Mouse (Mus musculus) thymus, postnatal 4 days (tissue): Measurements from ENCODE around the gene Slc13a3.

Source experiments
- DNase-seq: peaks from one replicate; pipeline ENCODE4 v3.0.0; 2021

Gene Slc13a3

GRCm38 (mm10) chr2:165475412-165475811 is 2.4 kb upstream of the Slc13a3 start:
- no peak for DNase-seq

GRCm38 (mm10) chr2:165471943-165472342 is 1.1 kb downstream of the Slc13a3 start:
- no peak for DNase-seq

GRCm38 (mm10) chr2:165470167-165470566 is 2.9 kb downstream of the Slc13a3 start:
- peak; percentile 78 for DNase-seq

DNA sequence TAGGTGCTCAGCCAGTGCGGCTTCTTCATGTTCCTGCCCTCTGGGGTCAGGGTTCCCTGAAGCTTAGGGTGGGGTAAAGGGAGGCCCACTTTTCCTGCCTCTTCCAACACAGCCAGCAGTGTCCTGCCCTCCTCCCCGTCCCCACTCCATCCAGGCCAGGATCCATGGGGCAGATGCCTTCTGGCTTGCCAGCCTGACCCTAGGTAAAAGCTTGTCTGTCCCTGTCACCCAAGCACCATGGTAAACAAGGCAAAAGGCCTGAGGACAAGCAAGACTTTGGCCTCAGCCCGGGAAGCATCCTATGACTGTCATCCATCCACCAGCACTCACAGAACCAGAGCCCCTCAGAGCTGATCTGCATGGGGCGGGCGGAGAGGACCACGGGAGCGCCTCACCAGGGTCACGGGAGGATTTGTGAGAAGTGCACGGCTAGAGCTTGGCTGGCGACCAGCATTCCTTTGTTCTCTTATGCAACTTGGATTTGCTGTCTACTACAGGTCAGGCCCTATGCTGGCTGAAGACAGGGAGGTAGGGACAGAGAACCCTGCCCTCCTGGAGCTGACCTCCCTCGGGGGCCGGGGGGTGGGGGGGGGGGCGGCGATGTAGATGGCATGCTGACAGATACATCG is 5.1 kb downstream of the Slc13a3 start:
- no peak for DNase-seq

DNA sequence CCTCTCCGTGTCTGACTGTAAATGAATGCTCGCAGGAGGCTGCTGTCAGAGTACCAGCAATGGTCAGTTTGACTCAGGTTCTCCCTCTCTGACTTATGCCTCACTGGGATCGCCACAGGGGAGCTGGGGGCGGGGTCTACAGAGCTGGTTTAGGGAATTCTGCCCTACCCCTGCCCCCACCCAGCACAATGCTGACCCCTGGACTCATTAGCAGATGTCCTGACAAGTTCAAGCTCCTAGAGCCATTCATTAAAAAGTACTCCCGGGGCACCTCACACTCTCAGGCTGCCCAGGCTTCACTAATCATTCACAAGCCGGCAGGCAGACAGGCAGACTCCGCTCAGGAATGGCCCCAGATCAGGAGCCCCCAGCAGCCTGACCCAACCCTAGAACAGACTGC is 13.4 kb downstream of the Slc13a3 start:
- DNase-seq = no peak

- DNase-seq = no peak
Observed at GRCm38 (mm10) chr2:165458189-165458588, 14.8 kb downstream of the Slc13a3 start.

DNA sequence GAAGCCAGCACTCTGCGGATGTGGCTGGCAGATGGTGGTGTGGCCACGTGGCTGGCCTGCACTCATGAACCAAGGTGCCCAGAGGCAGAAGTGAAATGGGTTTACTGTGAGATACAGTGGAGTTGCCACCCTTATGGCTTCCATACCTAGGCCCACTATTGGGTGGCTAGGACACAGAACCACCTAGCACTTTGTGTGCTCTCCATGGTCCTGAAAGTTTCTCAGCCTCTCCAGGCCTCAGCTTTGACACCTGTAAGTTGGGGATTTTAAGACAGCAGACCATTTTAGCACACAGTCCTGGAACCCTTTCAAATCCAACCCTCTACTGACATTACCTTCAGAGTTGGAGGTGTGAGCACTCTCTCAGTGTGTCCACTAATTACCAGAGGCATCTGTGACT is 16.3 kb downstream of the Slc13a3 start:
- DNase-seq = peak; percentile 39

GRCm38 (mm10) chr2:165452730-165453693 is 20.0 kb downstream of the Slc13a3 start:
- peak; percentile 42 for DNase-seq

- DNase-seq = no peak
Observed at GRCm38 (mm10) chr2:165448475-165448874, 24.6 kb downstream of the Slc13a3 start.

- no peak for DNase-seq
Observed at GRCm38 (mm10) chr2:165444861-165445260, 28.2 kb downstream of the Slc13a3 start.

GRCm38 (mm10) chr2:165442981-165443380 is 30.0 kb downstream of the Slc13a3 start:
- no peak for DNase-seq

GRCm38 (mm10) chr2:165441613-165442012 is 31.4 kb downstream of the Slc13a3 start:
- DNase-seq = no peak

DNA sequence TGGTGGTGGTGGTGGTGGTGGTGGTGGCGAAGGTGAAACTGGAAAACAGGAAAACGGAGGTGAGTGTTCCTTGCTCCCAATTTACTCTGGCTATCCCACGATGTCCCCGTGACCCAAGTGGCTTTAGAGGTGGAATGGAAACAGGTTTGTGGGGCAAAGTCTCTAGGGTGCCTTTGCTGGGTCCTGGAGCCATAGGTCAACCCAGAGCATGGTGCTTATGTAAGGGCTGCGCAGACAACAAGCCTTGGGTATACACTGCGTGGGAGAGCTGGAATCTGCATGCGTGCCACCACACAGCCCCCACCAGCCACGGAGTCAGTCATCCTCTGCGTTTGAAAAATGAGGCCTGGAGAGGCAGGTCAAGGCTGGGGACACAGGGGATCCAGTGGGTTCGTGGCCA is 33.4 kb downstream of the Slc13a3 start:
- no peak for DNase-seq

DNA sequence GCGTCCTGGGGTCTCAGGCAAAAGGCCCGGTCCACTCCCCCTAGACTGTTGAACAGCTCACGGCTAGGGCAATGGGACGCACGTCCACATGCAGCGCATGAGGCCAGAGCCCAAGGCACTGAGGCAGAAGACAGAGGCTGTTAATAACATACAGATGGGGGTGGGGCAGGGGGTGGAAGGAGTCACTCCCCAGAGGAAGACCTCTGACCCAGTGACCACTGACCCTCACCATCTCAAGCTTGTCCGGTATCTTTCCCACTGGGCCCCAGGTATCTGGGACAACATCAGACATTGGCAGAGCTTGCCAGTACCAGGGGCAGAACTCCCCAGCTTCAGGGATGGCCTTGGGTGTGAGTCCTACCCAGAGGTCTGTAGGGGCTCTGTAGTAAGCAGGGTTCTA is 34.1 kb downstream of the Slc13a3 start:
- DNase-seq = no peak

DNA sequence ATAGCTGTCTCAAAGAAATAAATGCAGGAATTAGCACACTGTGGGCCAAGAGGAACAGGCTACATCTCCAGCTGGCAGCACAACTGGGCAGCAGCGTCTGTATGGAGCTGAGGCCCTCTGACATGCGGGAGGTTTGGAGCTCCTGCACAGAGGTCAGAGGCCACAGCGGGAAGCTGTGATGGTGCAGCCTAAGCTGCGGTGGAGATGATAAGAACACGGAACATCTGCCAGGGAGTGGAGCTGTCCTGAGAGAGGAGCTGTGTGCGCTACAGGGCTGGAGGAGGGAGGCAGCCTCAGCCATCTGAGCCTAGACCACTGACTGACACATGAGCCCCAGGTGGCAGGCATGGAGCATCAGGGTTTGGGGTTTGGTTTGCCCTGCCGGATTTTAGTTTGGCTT is 44.3 kb downstream of the Slc13a3 start:
- DNase-seq = no peak

- no peak for DNase-seq
Observed at GRCm38 (mm10) chr2:165420195-165420594, 52.8 kb downstream of the Slc13a3 start.

DNA sequence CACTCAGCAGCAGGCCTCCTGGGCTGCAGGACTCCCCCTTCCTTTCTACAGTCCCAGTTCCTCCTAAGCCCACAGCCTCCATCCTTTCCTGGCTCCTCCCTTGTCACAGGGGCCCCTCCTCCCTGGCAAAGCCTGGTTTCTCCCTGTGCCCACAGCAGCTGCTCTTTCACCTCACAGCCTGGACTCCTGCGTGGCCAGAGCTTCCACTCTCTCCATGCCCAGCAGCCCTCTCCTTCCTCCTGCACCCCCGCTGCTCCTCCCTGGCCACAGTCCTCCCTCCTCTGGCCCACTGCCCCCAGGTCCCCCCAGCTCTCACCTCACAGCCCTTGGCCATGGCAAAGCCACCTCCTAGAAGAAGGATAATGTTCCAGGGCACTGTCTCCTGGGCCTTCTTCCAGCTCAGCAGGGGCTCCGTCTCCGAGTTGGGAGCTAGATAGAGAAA is 53.3 kb downstream of the Slc13a3 start:
- no peak for DNase-seq

DNA sequence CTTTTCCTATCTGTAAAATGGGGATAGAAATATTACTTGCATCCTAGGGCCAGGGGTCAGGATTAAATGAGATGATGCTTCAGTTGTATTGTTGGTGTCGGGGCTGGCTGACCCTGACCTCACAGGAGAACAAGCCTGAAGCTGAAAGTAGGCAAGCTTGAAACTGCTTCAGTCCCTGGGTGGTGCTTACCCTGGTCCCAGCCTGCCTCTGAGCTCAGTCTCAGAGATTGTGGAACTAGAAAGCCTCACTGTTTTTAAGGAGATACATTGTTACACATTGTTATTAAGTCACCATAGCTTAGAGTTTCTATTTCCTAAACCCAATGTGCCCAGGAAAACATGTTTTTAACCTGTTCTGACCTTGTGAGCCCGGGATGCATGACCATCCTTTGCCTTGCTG is 54.5 kb downstream of the Slc13a3 start:
- DNase-seq = no peak

GRCm38 (mm10) chr2:165417291-165417690 is 55.7 kb downstream of the Slc13a3 start:
- DNase-seq = no peak

DNA sequence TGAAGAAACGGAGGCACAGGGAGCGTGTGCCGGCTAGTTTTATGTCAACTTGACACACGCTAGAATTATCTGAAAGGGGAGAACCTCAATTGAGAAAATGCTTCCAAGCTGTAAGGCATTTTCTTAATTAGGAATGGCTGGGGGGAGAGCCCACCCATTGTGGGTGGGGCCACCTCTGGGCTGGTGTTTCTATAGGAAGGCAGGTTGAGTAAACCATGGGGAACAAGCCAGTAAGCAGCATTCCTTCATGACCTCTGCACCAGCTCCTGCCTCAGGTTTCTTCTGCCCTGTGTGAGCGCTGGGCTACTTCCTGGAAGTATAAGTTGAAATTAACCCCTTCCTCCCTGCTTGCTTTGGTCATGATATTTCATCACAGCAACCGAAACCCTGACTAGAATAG is 57.2 kb downstream of the Slc13a3 start:
- DNase-seq = no peak

- no peak for DNase-seq
Observed at GRCm38 (mm10) chr2:165415141-165415721, 57.8 kb downstream of the Slc13a3 start.

DNA sequence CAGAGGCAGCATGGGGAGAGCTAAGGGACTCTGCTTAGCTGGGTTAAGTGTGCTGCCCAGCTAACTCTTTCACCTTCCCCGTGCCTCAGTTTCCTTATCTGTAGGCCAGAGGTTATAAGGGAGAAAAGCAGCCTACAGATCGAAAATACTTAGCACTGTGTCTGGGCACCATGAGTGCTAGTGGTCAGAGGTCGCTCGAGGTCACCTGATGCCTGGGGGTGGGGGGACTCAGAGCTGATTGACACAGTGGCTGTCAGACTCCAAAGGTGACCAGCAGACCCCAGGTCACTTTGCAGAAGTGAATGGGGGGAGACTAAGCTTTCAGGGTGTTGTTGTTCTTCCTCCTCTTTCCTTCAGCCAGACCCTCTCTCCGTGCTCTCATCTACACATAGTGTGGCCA is 58.7 kb downstream of the Slc13a3 start:
- DNase-seq = no peak

DNA sequence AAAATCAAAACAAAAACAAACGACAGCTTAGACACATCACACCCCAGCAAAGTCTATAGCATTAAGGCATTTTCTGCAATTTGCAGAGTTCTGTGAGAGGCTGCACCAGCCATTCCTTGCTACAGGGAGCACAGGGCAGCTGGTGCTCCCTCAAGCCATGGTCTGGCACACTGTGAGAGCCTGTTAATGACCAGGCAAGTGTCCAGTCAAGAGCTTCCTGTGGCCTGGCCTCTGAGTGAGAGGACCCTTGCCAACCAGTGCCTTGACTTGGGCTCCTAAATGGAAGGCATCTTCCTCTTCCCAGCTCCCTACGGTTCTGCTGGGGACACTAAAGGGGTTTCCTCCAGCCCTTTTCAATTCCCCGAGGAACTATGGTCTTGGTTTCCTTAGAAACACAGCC is 59.1 kb downstream of the Slc13a3 start:
- DNase-seq = no peak
